ENCODE assay signal across 27 mouse cellular contexts in genomic region chr4:140792584-140792983, GRCm38 (mm10). TPM values are rescaled to one million over a fixed set of nuclear protein-coding genes. Genes with fewer than 3 reads are reported as not detected.
DNase-seq lines count a peak whose midpoint lies in the region; ATAC-seq and TF ChIP-seq lines count a peak whose summit lies in the region.
"Had no signal": no experiment of that assay in that cellular context is flagged by ENCODE, and none has a peak within 500 bp of the region (broad histone marks: within the 10 kb centered on the region; RNA-seq: fewer than 3 reads in every experiment).

No protein-coding gene starts in this region.

- no peak for TF ChIP-seq CTCF in intestine, postnatal 0 days (IDR thresholded peaks at IDR 0.05; ENCODE audit: low read depth)

- H3K27ac ChIP-seq in midbrain, embryonic 11.5 days (ENCODE audit: low read depth, low read length) = no peak overlapping the region
- H3K27ac ChIP-seq in midbrain, embryonic 15.5 days = no peak overlapping the region
- no peak overlapping the region for H3K27ac ChIP-seq in intestine, embryonic 15.5 days
- no peak overlapping the region for H3K27ac ChIP-seq in intestine, embryonic 16.5 days (ENCODE audit: low read length)
- no peak overlapping the region for H3K27ac ChIP-seq in intestine, postnatal 0 days (ENCODE audit: low read depth, low read length)

- H3K9ac ChIP-seq in midbrain, embryonic 11.5 days (ENCODE audit: low read length) = no peak overlapping the region
- H3K9ac ChIP-seq in midbrain, embryonic 15.5 days = no peak overlapping the region
- no peak overlapping the region for H3K9ac ChIP-seq in intestine, embryonic 15.5 days
- H3K9ac ChIP-seq in intestine, embryonic 16.5 days (ENCODE audit: low read depth, low read length) = no peak overlapping the region
- H3K9ac ChIP-seq in intestine, postnatal 0 days (ENCODE audit: low read depth, low read length) = no peak overlapping the region

- no peaks in the 10 kb centered on the region for H3K36me3 ChIP-seq in midbrain, embryonic 11.5 days (ENCODE audit: control insufficient read depth, insufficient read depth, low read length)
- no peaks in the 10 kb centered on the region for H3K36me3 ChIP-seq in midbrain, embryonic 15.5 days (replicated peaks)
- no peaks in the 10 kb centered on the region for H3K36me3 ChIP-seq in intestine, embryonic 15.5 days
- no peaks in the 10 kb centered on the region for H3K36me3 ChIP-seq in intestine, embryonic 16.5 days (ENCODE audit: control insufficient read depth, insufficient read depth, low read length)
- no peaks in the 10 kb centered on the region for H3K36me3 ChIP-seq in intestine, postnatal 0 days (ENCODE audit: control insufficient read depth, insufficient read depth)
- H3K36me3 ChIP-seq: G1E had no signal

- 89% methylated on average over 7 of the region's 7 CpGs for WGBS in midbrain, embryonic 11.5 days
- WGBS in midbrain, embryonic 15.5 days = 93% methylated on average over 7 of the region's 7 CpGs
- 64% methylated on average over 7 of the region's 7 CpGs for WGBS in intestine, embryonic 15.5 days
- WGBS in intestine, embryonic 16.5 days = 64% methylated on average over 7 of the region's 7 CpGs
- WGBS in intestine, postnatal 0 days = 51% methylated on average over 7 of the region's 7 CpGs

- ATAC-seq in midbrain, embryonic 11.5 days (ENCODE audit: low FRiP score) = no peak
- no peak for ATAC-seq in midbrain, embryonic 15.5 days (replicated peaks)
- peak; percentile 81 for ATAC-seq in intestine, embryonic 15.5 days
- peak; percentile 82 for ATAC-seq in intestine, embryonic 16.5 days
- ATAC-seq in intestine, postnatal 0 days = peak; percentile 76
- ATAC-seq: activated CD4-positive, CD25-positive, alpha-beta regulatory T cell, adult 4 months; CD4-positive, CD25-positive, alpha-beta regulatory T cell, adult 4 months; Patski had no signal

- no peaks in the 10 kb centered on the region for H3K4me1 ChIP-seq in midbrain, embryonic 11.5 days (ENCODE audit: control insufficient read depth, insufficient read depth, low read length)
- no peaks in the 10 kb centered on the region for H3K4me1 ChIP-seq in midbrain, embryonic 15.5 days
- peaks cover 8% of the 10 kb centered on the region; the same call in 1 of the 2 replicates for H3K4me1 ChIP-seq in intestine, embryonic 15.5 days (replicated peaks)
- H3K4me1 ChIP-seq in intestine, embryonic 16.5 days (ENCODE audit: control insufficient read depth, insufficient read depth, low read length) = peaks cover 8% of the 10 kb centered on the region; the same call in 1 of the 2 replicates
- no peaks in the 10 kb centered on the region; the same call in 1 of the 2 replicates for H3K4me1 ChIP-seq in intestine, postnatal 0 days (replicated peaks; ENCODE audit: control insufficient read depth, insufficient read depth, low read length)

- intact Hi-C loops in left cerebral cortex, postnatal 10 days (cut with DNase I) = no loop called here

- H3K4me3 ChIP-seq in midbrain, embryonic 11.5 days (ENCODE audit: low read depth, low read length) = no peak overlapping the region
- H3K4me3 ChIP-seq in midbrain, embryonic 15.5 days = no peak overlapping the region
- H3K4me3 ChIP-seq in intestine, embryonic 15.5 days (replicated peaks) = no peak overlapping the region
- no peak overlapping the region for H3K4me3 ChIP-seq in intestine, embryonic 16.5 days (ENCODE audit: low read length)
- H3K4me3 ChIP-seq in intestine, postnatal 0 days (ENCODE audit: low read depth, low read length) = no peak overlapping the region

- H3K4me2 ChIP-seq in midbrain, embryonic 11.5 days = no peak overlapping the region
- no peak overlapping the region for H3K4me2 ChIP-seq in midbrain, embryonic 15.5 days
- no peak overlapping the region; the same call in 1 of the 2 replicates for H3K4me2 ChIP-seq in intestine, embryonic 15.5 days (replicated peaks)
- H3K4me2 ChIP-seq in intestine, embryonic 16.5 days (ENCODE audit: low read depth, low read length) = no peak overlapping the region
- no peak overlapping the region; the same call in 1 of the 2 replicates for H3K4me2 ChIP-seq in intestine, postnatal 0 days (replicated peaks; ENCODE audit: low read depth)

- no peaks in the 10 kb centered on the region for H3K27me3 ChIP-seq in midbrain, embryonic 11.5 days (ENCODE audit: control insufficient read depth, insufficient read depth, low read length)
- H3K27me3 ChIP-seq in midbrain, embryonic 15.5 days (replicated peaks) = no peaks in the 10 kb centered on the region
- no peaks in the 10 kb centered on the region for H3K27me3 ChIP-seq in intestine, embryonic 15.5 days (replicated peaks)
- no peaks in the 10 kb centered on the region for H3K27me3 ChIP-seq in intestine, embryonic 16.5 days (replicated peaks; ENCODE audit: control insufficient read depth, insufficient read depth, low read length)
- H3K27me3 ChIP-seq in intestine, postnatal 0 days (replicated peaks; ENCODE audit: control insufficient read depth, insufficient read depth, low read length) = no peaks in the 10 kb centered on the region
- H3K27me3 ChIP-seq: Patski had no signal

- DNase-seq in midbrain, embryonic 11.5 days (ENCODE audit: low spot score, missing footprints) = peak; percentile 23
- DNase-seq in spleen, postnatal 4 days (ENCODE audit: low spot score in 2 of 2) = no peak
- DNase-seq in embryo, embryonic 10.5 days (ENCODE audit: low spot score) = no peak
- no peak for DNase-seq in left cerebral cortex, postnatal 10 days (ENCODE audit: extremely low spot score in 1 of 2, low spot score in 2 of 2)
- DNase-seq: adrenal gland, adult 2 months; adrenal gland, adult 8-10 months; adrenal gland, postnatal 10 days; adrenal gland, postnatal 14 days; adrenal gland, postnatal 25 days; adrenal gland, postnatal 36 days; B cell, adult 2 months; cerebellum, adult 11 months; cerebellum, adult 11-12 months had no signal

- H3K9me3 ChIP-seq in midbrain, embryonic 11.5 days (ENCODE audit: control insufficient read depth, low read length) = no peaks in the 10 kb centered on the region
- no peaks in the 10 kb centered on the region for H3K9me3 ChIP-seq in midbrain, embryonic 15.5 days
- no peaks in the 10 kb centered on the region for H3K9me3 ChIP-seq in intestine, embryonic 15.5 days
- no peaks in the 10 kb centered on the region for H3K9me3 ChIP-seq in intestine, embryonic 16.5 days (ENCODE audit: control insufficient read depth, low read length)
- no peaks in the 10 kb centered on the region for H3K9me3 ChIP-seq in intestine, postnatal 0 days (ENCODE audit: control insufficient read depth)
- H3K9me3 ChIP-seq: G1E had no signal

RNA-seq across cellular contexts. Expression of gene Padi3, which starts 17.9 kb away (rescaled TPM):
- 0.06 TPM in 1 of 2 replicates, not detected in the other for polyA plus RNA-seq in midbrain, embryonic 11.5 days (2014; fragmentation: Nextera tagmentation; extraction: Ambion mirVana)
- not detected in 2 replicates for polyA plus RNA-seq in midbrain, embryonic 15.5 days (2015; fragmentation: Nextera tagmentation; extraction: Ambion mirVana)
- polyA plus RNA-seq in intestine, embryonic 15.5 days (2015; fragmentation: Nextera tagmentation; extraction: Ambion mirVana) = 0.40 and 0.42 TPM in 2 replicates
- 0.51 and 0.56 TPM in 2 replicates for polyA plus RNA-seq in intestine, embryonic 16.5 days (2015; fragmentation: Nextera tagmentation; extraction: Ambion mirVana)
- polyA plus RNA-seq in intestine, postnatal 0 days (2015; fragmentation: Nextera tagmentation; extraction: Ambion mirVana) = 0.83 and 0.85 TPM in 2 replicates
- not detected for total RNA-seq in left cerebral cortex, postnatal 10 days (2021)
- total RNA-seq: adrenal gland, adult 18-20 months; adrenal gland, adult 2 months; adrenal gland, adult 8-10 months; adrenal gland, postnatal 14 days; adrenal gland, postnatal 25 days; adrenal gland, postnatal 36 days; adrenal gland, postnatal 4 days had no signal
- polyA plus RNA-seq: adrenal gland, adult 2 months; Patski had no signal

RNA-seq across cellular contexts. Expression of gene Padi4, which starts 18.5 kb away (rescaled TPM):
- polyA plus RNA-seq in midbrain, embryonic 11.5 days (2014; fragmentation: Nextera tagmentation; extraction: Ambion mirVana) = 0.26 and 0.27 TPM in 2 replicates
- polyA plus RNA-seq in midbrain, embryonic 15.5 days (2015; fragmentation: Nextera tagmentation; extraction: Ambion mirVana) = 0.11 and 0.19 TPM in 2 replicates
- polyA plus RNA-seq in intestine, embryonic 15.5 days (2015; fragmentation: Nextera tagmentation; extraction: Ambion mirVana) = 2.3 and 2.7 TPM in 2 replicates
- 4.4 and 5.9 TPM in 2 replicates for polyA plus RNA-seq in intestine, embryonic 16.5 days (2015; fragmentation: Nextera tagmentation; extraction: Ambion mirVana)
- 5.4 and 5.5 TPM in 2 replicates for polyA plus RNA-seq in intestine, postnatal 0 days (2015; fragmentation: Nextera tagmentation; extraction: Ambion mirVana)
- total RNA-seq in left cerebral cortex, postnatal 10 days (2021) = not detected
- total RNA-seq: CH12.LX, G1E, MEL had no signal

RNA-seq across cellular contexts. Expression of gene Padi6, which starts 50.1 kb away (rescaled TPM):
- polyA plus RNA-seq in midbrain, embryonic 11.5 days (2014; fragmentation: Nextera tagmentation; extraction: Ambion mirVana) = 0.15 TPM in 1 of 2 replicates, not detected in the other
- polyA plus RNA-seq in midbrain, embryonic 15.5 days (2015; fragmentation: Nextera tagmentation; extraction: Ambion mirVana) = 0.12 TPM in 1 of 2 replicates, not detected in the other
- polyA plus RNA-seq in intestine, embryonic 15.5 days (2015; fragmentation: Nextera tagmentation; extraction: Ambion mirVana) = 0.11 and 0.15 TPM in 2 replicates
- polyA plus RNA-seq in intestine, embryonic 16.5 days (2015; fragmentation: Nextera tagmentation; extraction: Ambion mirVana) = 0.07 TPM in 2 replicates
- not detected in 2 replicates for polyA plus RNA-seq in intestine, postnatal 0 days (2015; fragmentation: Nextera tagmentation; extraction: Ambion mirVana)
- total RNA-seq in left cerebral cortex, postnatal 10 days (2021) = under 1 TPM; 0.49 to 0.87 TPM
- total RNA-seq: adrenal gland, adult 18-20 months; adrenal gland, adult 2 months; adrenal gland, adult 8-10 months; adrenal gland, postnatal 14 days; adrenal gland, postnatal 36 days; CH12.LX; G1E; MEL had no signal
- polyA plus RNA-seq: activated CD4-positive, CD25-positive, alpha-beta regulatory T cell, adult 4 months; adrenal gland, adult 2 months; brain, embryonic 14.5 days; C2C12; CD4-positive, CD25-positive, alpha-beta regulatory T cell, adult 4 months; G1E; Patski had no signal

RNA-seq across cellular contexts. Expression of gene Padi1, which starts 53.0 kb away (rescaled TPM):
- polyA plus RNA-seq in midbrain, embryonic 11.5 days (2014; fragmentation: Nextera tagmentation; extraction: Ambion mirVana) = 0.04 and 0.07 TPM in 2 replicates
- polyA plus RNA-seq in midbrain, embryonic 15.5 days (2015; fragmentation: Nextera tagmentation; extraction: Ambion mirVana) = 0.04 TPM in 1 of 2 replicates, not detected in the other
- polyA plus RNA-seq in intestine, embryonic 15.5 days (2015; fragmentation: Nextera tagmentation; extraction: Ambion mirVana) = 0.19 and 0.32 TPM in 2 replicates
- polyA plus RNA-seq in intestine, embryonic 16.5 days (2015; fragmentation: Nextera tagmentation; extraction: Ambion mirVana) = 0.28 and 0.43 TPM in 2 replicates
- 0.37 and 0.47 TPM in 2 replicates for polyA plus RNA-seq in intestine, postnatal 0 days (2015; fragmentation: Nextera tagmentation; extraction: Ambion mirVana)
- total RNA-seq in left cerebral cortex, postnatal 10 days (2021) = under 1 TPM; 0.11 to 0.14 TPM
- total RNA-seq: adrenal gland, adult 18-20 months; adrenal gland, adult 2 months; adrenal gland, adult 8-10 months; adrenal gland, postnatal 10 days; adrenal gland, postnatal 14 days; adrenal gland, postnatal 25 days; adrenal gland, postnatal 36 days; adrenal gland, postnatal 4 days had no signal
- polyA plus RNA-seq: adrenal gland, adult 2 months had no signal

Comparison
In these comparisons a context has a peak if more than half of its experiments do, and no peak if none do; other contexts are left out.
1. ATAC-seq: peak in intestine, embryonic 15.5 days (single experiment), intestine, embryonic 16.5 days (single experiment) and intestine, postnatal 0 days (single experiment); none in midbrain, embryonic 11.5 days (single experiment) and midbrain, embryonic 15.5 days (single experiment).